Mouse (Mus musculus): ENCODE results near the gene Slc35a2. TPM values are rescaled to one million over a fixed set of nuclear protein-coding genes. Genes with fewer than 3 reads are reported as not detected.

Gene Slc35a2
- polyA plus RNA-seq, 1 experiment from 2014 or later, result 30.5 TPM

Other genes with a start within 250 kb of the Slc35a2 start
- 0.95 and 1.4 TPM in 2 replicates for gene Syp, start 245.6 kb upstream of the Slc35a2 start, polyA plus RNA-seq (2015; fragmentation: Nextera tagmentation; extraction: Ambion mirVana)
- gene Prickle3, start 226.8 kb upstream of the Slc35a2 start, polyA plus RNA-seq (2015; fragmentation: Nextera tagmentation; extraction: Ambion mirVana), result 10.0 and 10.5 TPM in 2 replicates
- 142 and 150 TPM in 2 replicates for gene Plp2, start 212.6 kb upstream of the Slc35a2 start, polyA plus RNA-seq (2015; fragmentation: Nextera tagmentation; extraction: Ambion mirVana)
- gene Magix, start 202.8 kb upstream of the Slc35a2 start, polyA plus RNA-seq (2015; fragmentation: Nextera tagmentation; extraction: Ambion mirVana), result 0.60 and 1.1 TPM in 2 replicates
- gene Gpkow, start 186.9 kb upstream of the Slc35a2 start, polyA plus RNA-seq (2015; fragmentation: Nextera tagmentation; extraction: Ambion mirVana), result 33.2 and 33.5 TPM in 2 replicates
- gene Wdr45, start 169.7 kb upstream of the Slc35a2 start, polyA plus RNA-seq (2015; fragmentation: Nextera tagmentation; extraction: Ambion mirVana), result 31.5 and 35.3 TPM in 2 replicates
- not detected in 2 replicates for gene Gm45208, start 161.8 kb upstream of the Slc35a2 start, polyA plus RNA-seq (2015; fragmentation: Nextera tagmentation; extraction: Ambion mirVana)
- gene Praf2, start 155.6 kb upstream of the Slc35a2 start, polyA plus RNA-seq (2015; fragmentation: Nextera tagmentation; extraction: Ambion mirVana), result 32.4 and 34.0 TPM in 2 replicates
- gene Ccdc120, start 133.1 kb upstream of the Slc35a2 start, polyA plus RNA-seq (2015; fragmentation: Nextera tagmentation; extraction: Ambion mirVana), result 4.1 and 8.5 TPM in 2 replicates
- gene Tfe3, start 121.5 kb upstream of the Slc35a2 start, polyA plus RNA-seq (2015; fragmentation: Nextera tagmentation; extraction: Ambion mirVana), result 19.1 TPM in 2 replicates
- 29.8 and 30.7 TPM in 2 replicates for gene Gripap1, start 94.3 kb upstream of the Slc35a2 start, polyA plus RNA-seq (2015; fragmentation: Nextera tagmentation; extraction: Ambion mirVana)
- 0.46 and 0.54 TPM in 2 replicates for gene Kcnd1, start 61.7 kb upstream of the Slc35a2 start, polyA plus RNA-seq (2015; fragmentation: Nextera tagmentation; extraction: Ambion mirVana)
- 27.1 and 27.4 TPM in 2 replicates for gene Otud5, start 42.7 kb upstream of the Slc35a2 start, polyA plus RNA-seq (2015; fragmentation: Nextera tagmentation; extraction: Ambion mirVana)
- 6.1 and 6.4 TPM in 2 replicates for gene Pim2, start 5.8 kb upstream of the Slc35a2 start, polyA plus RNA-seq (2015; fragmentation: Nextera tagmentation; extraction: Ambion mirVana)
- 74.7 and 82.7 TPM in 2 replicates for gene Pqbp1, start 15.2 kb downstream of the Slc35a2 start, polyA plus RNA-seq (2015; fragmentation: Nextera tagmentation; extraction: Ambion mirVana)
- 114 and 122 TPM in 2 replicates for gene Timm17b, start 15.3 kb downstream of the Slc35a2 start, polyA plus RNA-seq (2015; fragmentation: Nextera tagmentation; extraction: Ambion mirVana)
- gene Gm10491, start 23.8 kb downstream of the Slc35a2 start, polyA plus RNA-seq (2015; fragmentation: Nextera tagmentation; extraction: Ambion mirVana), result not detected in 2 replicates
- gene Gm10490, start 25.5 kb downstream of the Slc35a2 start, polyA plus RNA-seq (2015; fragmentation: Nextera tagmentation; extraction: Ambion mirVana), result not detected in 2 replicates
- gene Pcsk1n, start 35.8 kb downstream of the Slc35a2 start, polyA plus RNA-seq (2015; fragmentation: Nextera tagmentation; extraction: Ambion mirVana), result 0.32 and 0.42 TPM in 2 replicates
- not detected in 2 replicates for gene Eras, start 44.6 kb downstream of the Slc35a2 start, polyA plus RNA-seq (2015; fragmentation: Nextera tagmentation; extraction: Ambion mirVana)
- 26.1 and 26.7 TPM in 2 replicates for gene Hdac6, start 63.9 kb downstream of the Slc35a2 start, polyA plus RNA-seq (2015; fragmentation: Nextera tagmentation; extraction: Ambion mirVana)
- 1.1 and 1.4 TPM in 2 replicates for gene Gata1, start 94.0 kb downstream of the Slc35a2 start, polyA plus RNA-seq (2015; fragmentation: Nextera tagmentation; extraction: Ambion mirVana)
- gene Glod5, start 134.5 kb downstream of the Slc35a2 start, polyA plus RNA-seq (2015; fragmentation: Nextera tagmentation; extraction: Ambion mirVana), result 0.74 and 0.77 TPM in 2 replicates
- 31.3 and 33.7 TPM in 2 replicates for gene Suv39h1, start 190.7 kb downstream of the Slc35a2 start, polyA plus RNA-seq (2015; fragmentation: Nextera tagmentation; extraction: Ambion mirVana)
- 0.62 and 2.2 TPM in 2 replicates for gene Was, start 206.5 kb downstream of the Slc35a2 start, polyA plus RNA-seq (2015; fragmentation: Nextera tagmentation; extraction: Ambion mirVana)
- gene Wdr13, start 248.9 kb downstream of the Slc35a2 start, polyA plus RNA-seq (2015; fragmentation: Nextera tagmentation; extraction: Ambion mirVana), result 27.5 and 27.6 TPM in 2 replicates

All from heart, embryonic 16.5 days (tissue).